Mouse (Mus musculus) adrenal gland, postnatal 25 days (tissue): ENCODE results near the gene Rdh5. TPM values are rescaled to one million over a fixed set of nuclear protein-coding genes. Genes with fewer than 3 reads are reported as not detected.
A peak's percentile ranks its signal among the peaks of the same experiment; 100 is the strongest.

ENCODE experiments used
- DNase-seq: peaks from one replicate; pipeline ENCODE4 v3.0.0; 2021; ENCODE audit warnings: mixed read lengths
- total RNA-seq: library from RNA; stranded (reverse); gene quantifications from 2 replicates; pipeline ENCODE4 v1.2.3, GENCODE M21; 2021

Gene Rdh5
- total RNA-seq, 1 experiment from 2014 or later = 15.9 TPM

GRCm38 (mm10) chr10:128904812-128905211 is 17.9 kb downstream of the Rdh5 start:
- no peak for DNase-seq

- DNase-seq = no peak
These were observed 20.2 kb downstream of the Rdh5 start for GRCm38 (mm10) chr10:128902409-128902988.

- DNase-seq = no peak
These were observed 21.3 kb downstream of the Rdh5 start for GRCm38 (mm10) chr10:128901409-128901808.

- no peak for DNase-seq
These were observed 22.0 kb downstream of the Rdh5 start, which contains the start of gene Cd63 for GRCm38 (mm10) chr10:128900698-128901097. TSS of gene Cd63 (plus strand) at chr10:128900989.

GRCm38 (mm10) chr10:128899759-128900490 is 22.8 kb downstream of the Rdh5 start:
- DNase-seq = no peak

- DNase-seq = no peak
These were observed 25.2 kb downstream of the Rdh5 start for GRCm38 (mm10) chr10:128897501-128897900.

- DNase-seq = no peak
These were observed 25.9 kb downstream of the Rdh5 start for GRCm38 (mm10) chr10:128896807-128897206.

GRCm38 (mm10) chr10:128895952-128896693 is 26.6 kb downstream of the Rdh5 start:
- DNase-seq = no peak

GRCm38 (mm10) chr10:128895437-128895836 is 27.3 kb downstream of the Rdh5 start:
- DNase-seq = no peak

- DNase-seq = no peak
These were observed 30.4 kb downstream of the Rdh5 start for GRCm38 (mm10) chr10:128892246-128892645.

- DNase-seq = peak; percentile 58
These were observed 31.2 kb downstream of the Rdh5 start, which contains the start of gene Gdf11 for GRCm38 (mm10) chr10:128891296-128892094. TSS of gene Gdf11 (minus strand) at chr10:128891718.

GRCm38 (mm10) chr10:128890383-128891295 is 32.0 kb downstream of the Rdh5 start:
- DNase-seq = no peak

- DNase-seq = no peak
These were observed 32.8 kb downstream of the Rdh5 start for GRCm38 (mm10) chr10:128889846-128890245.

GRCm38 (mm10) chr10:128888941-128889827 is 33.5 kb downstream of the Rdh5 start:
- no peak for DNase-seq

GRCm38 (mm10) chr10:128882067-128882466 is 40.6 kb downstream of the Rdh5 start:
- no peak for DNase-seq

GRCm38 (mm10) chr10:128878811-128879210 is 43.9 kb downstream of the Rdh5 start:
- DNase-seq = no peak

- DNase-seq = no peak
These were observed 44.4 kb downstream of the Rdh5 start for GRCm38 (mm10) chr10:128878291-128878690.

GRCm38 (mm10) chr10:128870341-128870740 is 52.3 kb downstream of the Rdh5 start:
- DNase-seq = no peak

GRCm38 (mm10) chr10:128866518-128866917 is 56.2 kb downstream of the Rdh5 start:
- no peak for DNase-seq

- no peak for DNase-seq
These were observed 56.6 kb downstream of the Rdh5 start for GRCm38 (mm10) chr10:128866042-128866441.
